Mouse (Mus musculus) mouse embryonic stem cell (cell line): ENCODE data around the gene Gm15517.
"Not testable (repeated sequence)": the region's sequence is repeated elsewhere in the genome, so short reads cannot be mapped to it uniquely, and the experiment has no call there.

Experiments
- in situ Hi-C, 2 experiments: fragments of 300-500 bp; cut with MboI; formaldehyde crosslinking; loops; 1 replicate in 1 of 2; 3 replicates in 1 of 2; pipeline ENCODE4 v1.14.3; 2019 to 2020; ENCODE audit warnings: low sequenced_read_pairs in 2 of 2, low pct_unique_long_range_greater_than_20kb in 1 of 2, mixed read lengths in 1 of 2; ENCODE audit not compliant: unreplicated experiment in 1 of 2

Gm15517 gene

GRCm38 (mm10) chr7:44261147-44261546, at the start of gene Gm15517:
Gene Gm15517 (plus strand): TSS chr7:44261447.
- in situ Hi-C loops = loop anchor here in 1 of 2 experiments (5.0 to 25.0 kb wide), 2 partner anchors 56 to 376 kb away; no protein-coding TSS in a partner anchor

- in situ Hi-C loops = no loop called here
Observed at GRCm38 (mm10) chr7:44215645-44216044, 45.6 kb upstream of the Gm15517 start, which contains the start of gene Klk1b5. Gene Klk1b5 (plus strand): TSS chr7:44215945.

- in situ Hi-C loops = not testable (repeated sequence)
Observed at GRCm38 (mm10) chr7:44221601-44222000, 39.6 kb upstream of the Gm15517 start.

DNA sequence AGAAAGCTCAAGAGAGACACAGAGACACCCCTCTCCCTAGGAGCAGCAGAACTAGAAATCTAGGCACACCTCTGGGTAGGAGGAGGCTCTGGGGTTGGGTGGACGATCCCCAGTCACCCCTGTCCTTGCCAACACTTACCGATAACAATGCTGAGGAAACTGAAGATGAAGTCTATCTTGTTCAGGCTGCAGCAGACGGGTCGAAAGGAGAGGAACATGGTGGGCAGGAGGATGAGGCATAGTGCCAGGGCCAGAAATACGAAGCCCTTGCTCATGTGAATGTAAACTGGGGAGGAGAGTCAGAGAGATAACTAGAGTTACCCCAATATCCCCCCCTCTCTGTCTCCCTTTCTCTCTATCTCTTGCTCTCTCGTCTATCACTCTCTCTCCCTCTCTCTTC, 38.9 kb upstream of the Gm15517 start:
- in situ Hi-C loops = not testable (repeated sequence)

- in situ Hi-C loops = no loop called here
Observed at GRCm38 (mm10) chr7:44225076-44225475, 36.2 kb upstream of the Gm15517 start, which contains the start of gene Klk1. Gene Klk1 (plus strand): TSS chr7:44225360.

DNA sequence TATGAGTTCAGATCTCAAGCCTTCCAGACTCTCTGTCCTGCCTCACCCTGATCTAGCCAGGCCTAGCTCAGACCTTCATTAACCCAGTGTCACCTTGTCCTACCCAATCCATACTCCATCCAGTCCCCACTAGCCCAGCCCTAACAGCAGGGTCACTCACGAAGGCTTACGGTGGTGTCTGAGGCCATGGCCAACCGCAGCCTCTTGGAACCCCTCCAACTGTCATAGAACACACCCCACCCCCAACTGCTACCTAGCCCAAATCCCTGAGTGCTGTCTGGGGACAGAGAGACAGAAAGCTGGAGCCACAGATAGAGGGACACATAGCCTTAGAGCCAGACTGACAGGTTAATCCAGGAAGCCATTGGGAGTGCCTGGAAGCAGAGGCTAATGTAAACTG, 25.3 kb upstream of the Gm15517 start, which contains the start of gene Gm36864:
Gm36864 (plus strand) TSS at position 269 of the 400 bp plus-strand sequence.
- in situ Hi-C loops = loop anchor here in 1 of 2 experiments (10.0 kb wide), 1 partner anchor 311 kb away; no protein-coding TSS in a partner anchor

- in situ Hi-C loops = loop anchor here in 1 of 2 experiments (10.0 kb wide), 1 partner anchor 315 kb away; no protein-coding TSS in a partner anchor
Observed at GRCm38 (mm10) chr7:44239913-44240312, 21.3 kb upstream of the Gm15517 start.

DNA sequence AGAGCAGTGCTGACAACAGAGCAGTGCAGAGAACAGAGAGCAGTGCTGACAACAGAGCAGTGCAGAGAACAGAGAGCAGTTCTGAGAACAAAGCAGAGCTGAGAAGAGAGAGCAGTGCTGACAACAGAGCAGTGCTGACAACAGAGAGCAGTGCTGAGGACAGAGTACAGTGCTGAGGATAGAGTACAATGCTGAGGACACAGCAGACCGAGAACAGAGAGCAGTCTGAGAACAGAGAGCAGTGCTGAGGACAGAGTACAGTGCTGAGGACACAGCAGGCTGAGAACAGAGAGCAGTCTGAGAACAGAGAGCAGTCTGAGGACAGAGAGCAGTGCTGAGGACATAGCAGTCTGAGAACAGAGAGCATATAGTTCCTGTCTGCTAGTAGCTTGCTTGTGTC, 20.5 kb upstream of the Gm15517 start:
- in situ Hi-C loops = no loop called here

- in situ Hi-C loops = no loop called here
Observed at GRCm38 (mm10) chr7:44241163-44241562, 20.1 kb upstream of the Gm15517 start.

GRCm38 (mm10) chr7:44244080-44244479, 17.2 kb upstream of the Gm15517 start:
- in situ Hi-C loops = no loop called here

DNA sequence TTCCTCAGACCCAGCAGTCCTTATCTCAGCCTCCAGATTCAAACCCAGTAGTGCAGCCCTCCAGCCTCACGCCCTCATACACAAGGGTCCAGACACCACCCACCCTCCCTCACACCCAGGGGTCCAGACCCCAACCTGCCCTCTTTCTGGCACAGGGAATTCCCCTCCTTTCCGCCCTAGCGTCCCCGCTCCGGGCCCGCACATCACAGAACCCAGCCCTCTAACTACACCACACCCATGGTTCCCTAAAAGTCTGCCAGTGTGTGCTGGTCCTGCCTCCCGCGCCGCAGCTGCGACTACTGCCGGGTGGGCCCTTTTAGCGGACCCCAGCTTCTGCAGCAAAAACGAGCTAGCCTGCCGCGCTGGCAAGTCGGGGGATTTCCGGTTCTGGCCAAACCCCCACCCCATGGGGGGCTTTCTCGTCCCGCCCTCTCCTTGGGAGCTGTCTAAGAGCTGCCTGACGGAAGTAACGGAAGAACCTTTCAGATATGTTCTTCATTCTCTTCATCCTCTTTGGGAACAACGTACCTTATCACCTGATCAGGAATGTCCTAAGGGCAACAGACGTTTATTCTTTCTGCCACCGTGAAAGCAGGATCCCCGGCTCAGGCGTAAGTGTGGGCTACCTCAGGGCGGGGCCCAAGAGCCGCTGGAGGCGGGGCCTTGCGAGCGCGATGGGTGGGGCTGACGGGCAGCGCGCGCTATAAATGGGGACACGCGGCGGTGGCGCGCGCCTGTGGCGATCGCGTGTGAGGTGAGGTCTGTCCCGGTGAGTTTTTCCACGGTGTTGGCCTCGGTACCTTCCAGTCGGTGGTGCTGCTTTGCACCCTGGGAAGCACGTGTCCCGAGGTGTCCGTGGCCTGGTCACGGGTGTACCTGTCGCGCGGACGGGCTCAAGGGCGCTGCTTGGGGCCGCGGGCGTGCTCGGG, 14.9 kb upstream of the Gm15517 start, which contains the start of the genes 1700028J19Rik and 2410002F23Rik:
1700028J19Rik (minus strand) TSS at position 641 of the 929 bp plus-strand sequence.
2410002F23Rik (plus strand) TSS at position 668 of the 929 bp plus-strand sequence.
- in situ Hi-C loops = no loop called here

DNA sequence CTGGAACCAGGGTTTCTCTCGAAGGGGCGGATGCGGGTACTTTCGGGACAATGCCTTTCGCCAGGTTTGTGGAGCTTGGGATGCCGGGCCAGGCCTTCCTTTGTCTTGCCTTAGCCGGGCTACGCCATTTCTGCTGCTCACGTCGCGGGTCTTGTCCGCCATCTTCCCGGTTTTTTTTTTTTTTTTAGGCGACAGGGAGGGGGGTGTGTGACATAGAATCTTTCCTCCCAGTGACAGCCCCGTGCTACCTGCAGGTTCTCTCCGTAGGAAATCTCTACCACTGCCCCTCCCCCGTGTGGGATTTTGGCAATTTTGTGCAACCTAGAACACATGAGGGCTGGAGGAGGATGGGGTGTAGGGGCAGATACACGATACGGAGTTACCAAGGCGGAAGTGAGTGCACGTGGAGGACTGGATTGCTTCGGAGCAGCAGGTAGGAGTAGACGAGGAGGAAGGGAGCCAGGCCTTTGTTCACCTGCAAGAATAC, 14.2 kb upstream of the Gm15517 start:
- in situ Hi-C loops = no loop called here

DNA sequence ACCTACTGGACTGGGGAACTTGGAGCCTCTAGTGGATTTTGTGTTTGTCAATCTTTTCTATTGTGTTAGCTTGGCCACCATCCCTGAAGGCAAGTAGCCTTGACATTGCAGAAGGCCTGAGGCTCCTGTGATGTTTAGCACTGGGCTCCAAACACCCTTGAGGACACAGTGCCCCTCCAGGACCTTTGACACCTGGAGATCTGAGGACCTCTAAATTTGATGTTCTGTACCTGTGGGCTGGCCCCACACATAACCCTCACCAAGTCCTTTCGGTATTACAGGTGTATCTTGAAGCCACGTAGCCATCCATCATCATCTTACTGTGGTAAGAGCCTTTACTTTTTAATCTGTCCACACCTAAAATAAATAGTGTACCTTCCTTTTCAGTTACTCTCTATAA, 13.3 kb upstream of the Gm15517 start:
- in situ Hi-C loops = no loop called here

- in situ Hi-C loops = no loop called here
Observed at GRCm38 (mm10) chr7:44249248-44249647, 12.0 kb upstream of the Gm15517 start.

GRCm38 (mm10) chr7:44250732-44251275, 10.4 kb upstream of the Gm15517 start:
- in situ Hi-C loops = loop anchor here in 1 of 2 experiments (25.0 kb wide), 1 partner anchor 386 kb away; no protein-coding TSS in a partner anchor

DNA sequence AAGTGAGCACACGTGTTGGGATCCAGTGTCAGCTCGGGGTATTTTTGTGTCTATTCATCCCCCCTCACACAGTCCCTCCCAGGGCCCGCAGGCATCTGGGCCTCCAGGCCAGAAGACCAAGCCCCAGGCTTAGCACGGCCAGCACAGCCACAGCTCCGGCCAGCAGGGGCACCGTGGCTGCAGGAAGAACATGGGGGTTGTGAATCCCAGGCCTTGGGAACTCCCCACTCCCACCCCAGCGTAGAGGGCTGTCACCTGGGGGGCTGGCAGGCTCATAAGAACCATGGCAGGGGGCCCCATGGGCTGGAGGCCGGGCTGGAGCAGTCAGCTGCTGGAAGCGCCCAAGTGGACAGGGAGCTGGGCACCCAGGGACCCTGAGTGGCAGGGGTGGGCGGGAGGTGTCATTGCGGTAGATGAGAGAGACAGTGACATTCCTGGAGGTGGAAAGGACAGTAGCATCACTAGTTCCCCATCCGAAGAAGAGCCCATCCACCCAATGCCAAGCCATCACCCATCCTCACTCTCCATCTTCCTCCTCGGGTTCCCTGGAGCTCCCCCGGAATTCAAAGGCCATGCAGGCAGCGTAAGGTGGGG, 8.1 kb upstream of the Gm15517 start:
- in situ Hi-C loops = loop anchor here in 1 of 2 experiments (25.0 kb wide), 1 partner anchor 384 kb away; no protein-coding TSS in a partner anchor

DNA sequence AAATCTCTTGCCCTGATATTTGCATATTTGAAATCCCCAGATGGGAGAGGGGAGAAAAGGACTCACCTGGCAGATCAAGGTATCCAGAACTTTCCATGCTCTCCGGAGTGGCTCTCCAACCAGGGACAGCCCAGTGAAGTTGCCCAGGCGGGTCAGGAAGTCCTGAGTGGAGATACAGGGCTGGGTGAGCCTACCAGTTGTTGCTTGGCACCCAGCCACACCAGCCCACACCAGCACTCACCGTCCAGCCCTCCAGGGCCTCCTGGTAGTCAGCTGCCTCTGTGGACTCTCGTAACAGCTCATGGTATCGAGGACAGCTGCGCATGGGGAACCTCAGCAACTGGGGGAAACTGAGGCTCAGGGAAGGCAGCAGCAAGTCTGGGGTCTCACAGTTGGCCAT, 6.3 kb upstream of the Gm15517 start:
- in situ Hi-C loops = loop anchor here in 1 of 2 experiments (25.0 kb wide), 1 partner anchor 382 kb away; no protein-coding TSS in a partner anchor

GRCm38 (mm10) chr7:44257278-44257677, 4.0 kb upstream of the Gm15517 start, which contains the start of gene Acp4:
Gene Acp4 (minus strand): TSS chr7:44257378.
- in situ Hi-C loops = loop anchor here in 1 of 2 experiments (25.0 kb wide), 1 partner anchor 380 kb away; no protein-coding TSS in a partner anchor
